Mouse (Mus musculus) gastrocnemius, postnatal 36 days (tissue): ENCODE results near the gene Ppp2r3c. TPM values are rescaled to one million over a fixed set of nuclear protein-coding genes. Genes with fewer than 3 reads are reported as not detected.
"Not testable (repeated sequence)": the region's sequence is repeated elsewhere in the genome, so short reads cannot be mapped to it uniquely, and the experiment has no call there.

ENCODE experiments used
- DNase-seq, 2 experiments: peaks; one replicate each; pipeline ENCODE4 v3.0.0; 2022
- intact Hi-C: fragments of 180-260 bp; cut with DNase I; formaldehyde crosslinking; loops from one replicate; pipeline ENCODE4 v1.15.1; 2025
- total RNA-seq, 2 experiments: library from RNA; stranded (reverse); gene quantifications; 2 replicates each; pipeline ENCODE4 v1.2.3; 2021

The Ppp2r3c gene
- total RNA-seq, 2 experiments from 2014 or later: 9.0 to 9.1 TPM

- intact Hi-C loops: no loop called here
- no peak for DNase-seq
Observed at GRCm38 (mm10) chr12:55299336-55299735, 3.5 kb downstream of the Ppp2r3c start, which contains the start of gene 1110008L16Rik. Gene 1110008L16Rik (plus strand): TSS chr12:55299577.

DNA sequence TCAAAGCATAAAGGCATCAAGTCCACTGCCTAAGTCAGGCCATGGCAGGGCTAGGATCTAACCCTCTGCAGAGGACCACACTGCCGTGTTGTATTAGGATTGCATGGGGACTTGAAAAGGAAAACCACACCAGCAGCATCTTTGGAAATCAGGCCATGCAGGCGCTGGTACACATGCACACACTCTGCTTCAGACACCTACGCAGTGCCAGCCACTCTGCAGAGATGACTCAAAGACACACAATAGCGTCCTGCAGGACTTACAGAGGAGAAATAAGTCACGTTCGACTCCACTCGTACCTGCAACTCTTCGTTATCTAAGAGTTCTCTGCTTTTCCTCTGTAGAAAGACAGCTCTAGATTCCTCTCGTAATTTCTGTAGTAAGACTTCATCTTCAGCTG is 4.7 kb downstream of the Ppp2r3c start:
- no peak for DNase-seq
- intact Hi-C loops: no loop called here

DNA sequence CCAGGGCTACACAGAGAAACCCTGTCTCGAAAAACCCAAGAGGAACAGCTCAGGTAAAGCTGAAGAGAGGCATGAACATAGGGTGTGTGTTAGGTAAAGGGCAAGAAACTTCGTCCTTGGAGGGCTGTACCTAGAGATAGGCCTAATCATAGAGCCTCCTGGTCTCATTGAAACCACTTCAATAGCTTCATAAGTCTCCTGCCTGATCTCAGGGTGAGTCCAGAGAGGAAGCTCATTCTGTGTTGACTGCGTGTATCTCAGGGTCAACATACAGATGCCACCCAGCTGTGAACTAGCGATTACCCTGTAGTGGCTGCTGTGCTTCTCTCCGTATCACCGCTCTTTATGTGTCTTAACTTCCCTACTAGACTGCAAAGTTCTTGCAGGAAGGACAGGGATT is 25.2 kb downstream of the Ppp2r3c start:
- intact Hi-C loops: not testable (repeated sequence)

DNA sequence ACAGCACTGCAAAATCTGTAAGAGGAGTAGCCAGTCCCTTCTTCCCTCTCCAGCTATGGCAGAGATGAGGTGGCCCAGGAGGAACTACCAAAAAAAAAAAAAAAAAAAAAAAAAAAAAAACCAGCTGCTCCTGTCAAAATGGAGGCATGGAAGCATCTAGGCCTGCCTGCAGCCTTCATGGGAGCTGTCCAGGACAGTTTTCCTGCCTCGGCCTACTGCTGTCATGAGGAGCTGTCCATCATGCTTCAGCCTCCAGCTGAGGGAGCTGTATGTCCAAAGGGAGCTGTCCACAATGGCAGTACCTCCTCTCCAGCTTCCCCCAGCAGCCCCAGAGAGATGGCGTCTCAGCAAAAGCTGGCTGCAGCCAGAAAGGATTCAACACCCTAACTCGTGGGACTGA is 30.6 kb downstream of the Ppp2r3c start:
- intact Hi-C loops: no loop called here
- no peak for DNase-seq

More for the DNA sequence above, 25.2 kb downstream of the Ppp2r3c start:
- not testable (repeated sequence) for DNase-seq

DNA sequence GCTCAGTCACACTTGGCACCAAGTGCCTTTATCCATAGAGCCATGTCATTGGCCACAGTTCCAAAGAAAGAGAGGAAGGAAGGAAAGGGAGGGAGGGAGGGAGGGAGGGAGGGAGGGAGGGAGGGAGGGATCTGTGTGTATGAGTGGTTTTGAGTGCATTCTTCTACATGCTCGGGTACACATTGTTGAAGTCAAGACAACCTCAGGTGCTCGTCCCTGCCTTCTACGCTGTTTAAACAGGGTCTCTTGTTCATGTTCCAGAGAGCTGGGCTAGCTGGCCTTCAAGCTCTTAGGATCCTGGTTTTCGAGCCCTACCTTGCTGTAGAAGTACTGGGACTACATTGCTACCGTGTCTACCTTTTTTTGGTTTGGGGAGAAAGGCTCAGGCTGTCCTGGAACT is 39.4 kb downstream of the Ppp2r3c start:
- DNase-seq, intact Hi-C loops: not testable (repeated sequence)

DNA sequence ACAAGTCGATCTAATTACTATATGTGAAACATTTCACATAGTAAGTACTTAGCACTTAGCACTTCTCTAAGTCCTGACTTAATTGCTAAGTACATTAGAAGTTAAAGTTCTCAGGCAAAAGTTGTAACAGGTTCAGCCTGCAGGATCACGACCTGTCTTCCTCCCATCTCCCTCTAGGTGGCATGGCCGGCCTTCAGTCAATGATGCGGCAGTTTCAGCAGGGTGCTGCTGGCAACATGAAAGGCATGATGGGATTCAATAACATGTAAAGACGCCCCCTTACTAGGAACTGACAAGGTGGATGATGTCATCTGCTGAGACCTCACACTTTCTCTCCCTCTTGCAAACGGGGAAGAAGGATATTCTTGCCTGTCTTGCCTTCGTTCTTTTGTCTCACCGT is 40.8 kb downstream of the Ppp2r3c start:
- intact Hi-C loops, DNase-seq: not testable (repeated sequence)

GRCm38 (mm10) chr12:55242243-55242642 is 60.6 kb downstream of the Ppp2r3c start:
- intact Hi-C loops: not testable (repeated sequence)

GRCm38 (mm10) chr12:55230520-55230861 is 72.3 kb downstream of the Ppp2r3c start:
- not testable (repeated sequence) for DNase-seq

More at GRCm38 (mm10) chr12:55242243-55242642, 60.6 kb downstream of the Ppp2r3c start:
- DNase-seq: not testable (repeated sequence)

GRCm38 (mm10) chr12:55229626-55230519 is 72.9 kb downstream of the Ppp2r3c start, which contains the start of gene Srp54c:
Gene Srp54c (plus strand): TSS chr12:55230168.
- DNase-seq, intact Hi-C loops: not testable (repeated sequence)

More at GRCm38 (mm10) chr12:55230520-55230861, 72.3 kb downstream of the Ppp2r3c start:
- intact Hi-C loops: not testable (repeated sequence)

Other genes with a start within 250 kb of the Ppp2r3c start
- 1 to 10 TPM; 6.1 to 8.2 TPM for gene 2700097O09Rik, start 222.9 kb downstream of the Ppp2r3c start, total RNA-seq
- gene Srp54a, start 222.7 kb downstream of the Ppp2r3c start, total RNA-seq: 10 to 100 TPM; 72.8 to 73.3 TPM
- 1 to 10 TPM; 4.3 to 7.9 TPM for gene Fam177a, start 178.5 kb downstream of the Ppp2r3c start, total RNA-seq
- gene Srp54b, start 147.9 kb downstream of the Ppp2r3c start, total RNA-seq: 10 to 100 TPM; 27.9 to 37.5 TPM
- 1 to 10 TPM in 1 of 2 experiments, not detected in 1; 4.5 TPM for gene 1700047I17Rik2, start 103.4 kb downstream of the Ppp2r3c start, total RNA-seq
- 10 to 100 TPM; 20.6 to 25.1 TPM for gene Srp54c, start 72.8 kb downstream of the Ppp2r3c start, total RNA-seq
- gene 1110008L16Rik, start 3.4 kb downstream of the Ppp2r3c start, total RNA-seq: 1 to 10 TPM; 9.0 to 9.8 TPM
- 100 to 1,000 TPM; 147 to 163 TPM for gene Psma6, start 81.2 kb upstream of the Ppp2r3c start, total RNA-seq
- 10 to 100 TPM; 17.6 to 39.5 TPM for gene Nfkbia, start 189.6 kb upstream of the Ppp2r3c start, total RNA-seq